Mouse (Mus musculus): ENCODE results near the gene Ppard. TPM values are rescaled to one million over a fixed set of nuclear protein-coding genes. Genes with fewer than 3 reads are reported as not detected.

Ppard gene
- total RNA-seq, 2 experiments from 2014 or later = 28.8 to 29.2 TPM

GRCm38 (mm10) chr17:28337547-28337946, 105.0 kb downstream of the Ppard start:
- Histone ChIP-seq H3K27ac (no peak overlapping the region), H3K4me3 (no peak overlapping the region)
- no peak for TF ChIP-seq CTCF (IDR thresholded peaks at IDR 0.05)
- intact Hi-C loops (cut with DNase I) = no loop called here
- DNase-seq (ENCODE audit: extremely low spot score in 1 of 2, low spot score in 2 of 2) = no peak

GRCm38 (mm10) chr17:28340578-28340977, 108.1 kb downstream of the Ppard start:
- no peak for TF ChIP-seq CTCF (IDR thresholded peaks at IDR 0.05)
- H3K4me3 ChIP-seq = no peak overlapping the region
- no peak overlapping the region for H3K27ac ChIP-seq
- DNase-seq (ENCODE audit: extremely low spot score in 1 of 2, low spot score in 2 of 2) = no peak
- intact Hi-C loops (cut with DNase I) = no loop called here

- intact Hi-C loops (cut with DNase I) = no loop called here
- H3K4me3 ChIP-seq = peak overlapping the region; percentile 19
- H3K27ac ChIP-seq = no peak overlapping the region
- TF ChIP-seq CTCF (IDR thresholded peaks at IDR 0.05) = no peak
- peak; percentile 57 to 66 for DNase-seq (ENCODE audit: extremely low spot score in 1 of 2, low spot score in 2 of 2)
Measured at GRCm38 (mm10) chr17:28341091-28341490, 108.6 kb downstream of the Ppard start.

GRCm38 (mm10) chr17:28344050-28344607, 111.6 kb downstream of the Ppard start:
- Histone ChIP-seq H3K4me3 (no peak overlapping the region), H3K27ac (no peak overlapping the region)
- no peak for DNase-seq (ENCODE audit: extremely low spot score in 1 of 2, low spot score in 2 of 2)
- no peak for TF ChIP-seq CTCF (IDR thresholded peaks at IDR 0.05)
- intact Hi-C loops (cut with DNase I) = no loop called here

- intact Hi-C loops (cut with DNase I) = no loop called here
- H3K4me3 ChIP-seq = no peak overlapping the region
- no peak for TF ChIP-seq CTCF (IDR thresholded peaks at IDR 0.05)
- DNase-seq (ENCODE audit: extremely low spot score in 1 of 2, low spot score in 2 of 2) = no peak
- H3K27ac ChIP-seq = no peak overlapping the region
Measured at GRCm38 (mm10) chr17:28344670-28345069, 112.2 kb downstream of the Ppard start.

- TF ChIP-seq CTCF (IDR thresholded peaks at IDR 0.05) = no peak
- Histone ChIP-seq H3K27ac (no peak overlapping the region), H3K4me3 (no peak overlapping the region)
- intact Hi-C loops (cut with DNase I) = no loop called here
- DNase-seq (ENCODE audit: extremely low spot score in 1 of 2, low spot score in 2 of 2) = no peak
Measured at GRCm38 (mm10) chr17:28345271-28345721, 112.8 kb downstream of the Ppard start.

GRCm38 (mm10) chr17:28345882-28346281, 113.4 kb downstream of the Ppard start:
- no peak for DNase-seq (ENCODE audit: extremely low spot score in 1 of 2, low spot score in 2 of 2)
- intact Hi-C loops (cut with DNase I) = no loop called here
- H3K4me3 ChIP-seq = no peak overlapping the region
- no peak for TF ChIP-seq CTCF (IDR thresholded peaks at IDR 0.05)
- no peak overlapping the region for H3K27ac ChIP-seq

GRCm38 (mm10) chr17:28347327-28347726, 114.8 kb downstream of the Ppard start:
- Histone ChIP-seq H3K27ac (no peak overlapping the region), H3K4me3 (no peak overlapping the region)
- TF ChIP-seq CTCF (IDR thresholded peaks at IDR 0.05) = no peak
- intact Hi-C loops (cut with DNase I) = no loop called here
- no peak for DNase-seq (ENCODE audit: extremely low spot score in 1 of 2, low spot score in 2 of 2)

- Histone ChIP-seq H3K27ac (no peak overlapping the region), H3K4me3 (no peak overlapping the region)
- intact Hi-C loops (cut with DNase I) = no loop called here
- no peak for DNase-seq (ENCODE audit: extremely low spot score in 1 of 2, low spot score in 2 of 2)
- no peak for TF ChIP-seq CTCF (IDR thresholded peaks at IDR 0.05)
Measured at GRCm38 (mm10) chr17:28348211-28348610, 115.7 kb downstream of the Ppard start.

- intact Hi-C loops (cut with DNase I) = no loop called here
- no peak for TF ChIP-seq CTCF (IDR thresholded peaks at IDR 0.05)
- H3K27ac ChIP-seq = no peak overlapping the region
- no peak for DNase-seq (ENCODE audit: extremely low spot score in 1 of 2, low spot score in 2 of 2)
- H3K4me3 ChIP-seq = peak overlapping the region; percentile 52; the same call in 1 of the 2 replicates
Measured at GRCm38 (mm10) chr17:28349264-28349880, 116.9 kb downstream of the Ppard start.

- no peak overlapping the region for H3K27ac ChIP-seq
- no peak for DNase-seq (ENCODE audit: extremely low spot score in 1 of 2, low spot score in 2 of 2)
- no peak for TF ChIP-seq CTCF (IDR thresholded peaks at IDR 0.05)
- intact Hi-C loops (cut with DNase I) = no loop called here
- H3K4me3 ChIP-seq = peak overlapping the region; percentile 52
Measured at GRCm38 (mm10) chr17:28349901-28350465, 117.5 kb downstream of the Ppard start.

GRCm38 (mm10) chr17:28350466-28351352, 118.2 kb downstream of the Ppard start, which contains the start of gene Tead3:
Gene Tead3, minus strand, starts transcription at chr17:28350817.
- Histone ChIP-seq H3K27ac (no peak within 1 kb of the TSS), H3K4me3 (peak within 1 kb of the TSS; percentile 52)
- intact Hi-C loops (cut with DNase I) = no loop called here
- no peak; the same call in 1 of the 2 replicates for TF ChIP-seq CTCF (IDR thresholded peaks at IDR 0.05)
- DNase-seq (ENCODE audit: extremely low spot score in 1 of 2, low spot score in 2 of 2) = peak in 1 of 2 experiments; percentile 38

Other genes starting within 250 kb of the Ppard start
- under 1 TPM; 0.61 to 0.88 TPM for gene Tcp11, start 152.1 kb upstream of the Ppard start, total RNA-seq (2021)
- gene Scube3, start 90.6 kb upstream of the Ppard start, total RNA-seq (2021) = 1 to 10 TPM; 1.5 TPM
- 100 to 1,000 TPM; 107 to 130 TPM for gene Zfp523, start 55.6 kb upstream of the Ppard start, total RNA-seq (2021)
- 1 to 10 TPM; 2.1 to 3.1 TPM for gene Def6, start 24.9 kb upstream of the Ppard start, total RNA-seq (2021)
- 10 to 100 TPM; 21.5 to 26.1 TPM for gene Fance, start 80.8 kb downstream of the Ppard start, total RNA-seq (2021)
- gene Rpl10a, start 95.8 kb downstream of the Ppard start, total RNA-seq (2021) = 100 to 1,000 TPM; 302 to 309 TPM
- gene Tead3, start 118.1 kb downstream of the Ppard start, total RNA-seq (2021) = 1 to 10 TPM; 2.9 to 3.0 TPM
- gene Tulp1, start 132.5 kb downstream of the Ppard start, total RNA-seq (2021) = not detected